In genomic region chr4:114320076-114320475, GRCm38 (mm10) we compare ENCODE assay signal across 22 mouse cellular contexts.
"Had no signal": no experiment of that assay in that cellular context is flagged by ENCODE, and none has a peak within 500 bp of the region (broad histone marks: within the 10 kb centered on the region; RNA-seq: fewer than 3 reads in every experiment).

No protein-coding gene starts in this region.

- ATAC-seq: forebrain, embryonic 13.5 days; forebrain, embryonic 14.5 days; forebrain, embryonic 15.5 days; forebrain, embryonic 16.5 days; forebrain, postnatal 0 days had no signal

- DNase-seq: cerebellum, adult 2 months; cerebellum, adult 8-10 months; cerebellum, adult 9-10 months; cerebellum, adult 9-11 months; cerebellum, postnatal 10 days; cerebellum, postnatal 14 days; cerebellum, postnatal 25 days; cerebellum, postnatal 36 days; embryo, embryonic 11 days; forebrain, postnatal 0 days; gastrocnemius, adult 2 months; gastrocnemius, postnatal 10 days; gastrocnemius, postnatal 14 days; gastrocnemius, postnatal 25 days; gastrocnemius, postnatal 36 days; heart, adult 11 months; heart, adult 18-20 months; heart, adult 2 months had no signal
